Mouse (Mus musculus) spleen, adult 2 months (tissue): ENCODE results near the gene Cpsf4l. TPM values are rescaled to one million over a fixed set of nuclear protein-coding genes. Genes with fewer than 3 reads are reported as not detected.

Experiments
- DNase-seq, 2 experiments: peaks; one replicate each; pipeline versions ENCODE4 v3.0.0 to v3.0.0-alpha.2; 2012 to 2021; ENCODE audit warnings: low spot score in 2 of 2, low read depth in 1 of 2
- H3K27ac ChIP-seq: fragments of 200-500 bp; 2 replicates; pipeline ENCODE4 v1.5.1; 2012; ENCODE audit warnings: low read length, inconsistent platforms; ENCODE audit not compliant: insufficient read depth
- H3K27me3 ChIP-seq: fragments of 200-500 bp; 2 replicates; pipeline ENCODE4 v1.6.1; 2012; ENCODE audit warnings: mild to moderate bottlenecking, moderate library complexity, low read length, inconsistent platforms; ENCODE audit not compliant: control insufficient read depth, insufficient read depth
- H3K36me3 ChIP-seq: fragments of 200-500 bp; 2 replicates; pipeline ENCODE4 v1.6.1; 2012; ENCODE audit warnings: mild to moderate bottlenecking, low read length, inconsistent platforms; ENCODE audit not compliant: control insufficient read depth, insufficient read depth
- H3K4me1 ChIP-seq: fragments of 200-500 bp; 2 replicates; pipeline ENCODE4 v1.6.1; 2011; ENCODE audit warnings: inconsistent platforms; ENCODE audit not compliant: control insufficient read depth, insufficient read depth, insufficient read length
- H3K4me3 ChIP-seq: fragments of 200-500 bp; 2 replicates; pipeline ENCODE4 v1.5.1; 2011; ENCODE audit warnings: mild to moderate bottlenecking, inconsistent platforms; ENCODE audit not compliant: insufficient read depth, insufficient read length; ENCODE audit errors: extremely low read depth
- CTCF ChIP-seq: fragments of 200-500 bp; IDR thresholded peaks from 2 replicates; pipeline ENCODE4 v1.5.1; 2011; ENCODE audit warnings: mild to moderate bottlenecking, inconsistent platforms; ENCODE audit not compliant: insufficient read depth, insufficient read length, insufficient replicate concordance; ENCODE audit errors: extremely low read depth
- POLR2A ChIP-seq: fragments of 200-500 bp; IDR thresholded peaks from 2 replicates; pipeline ENCODE4 v1.6.1; 2011; ENCODE audit warnings: low read depth, low read length, inconsistent platforms
- WGBS: fragments of 180-500 bp; shearing (Covaris S2); methylation state at CpG from one replicate; pipeline ENCODE4 v1.1.7; 2018; 5-methylcytosine and 5-hydroxymethylcytosine counted together
- polyA plus RNA-seq: library from polyadenylated mRNA; depleted of rRNA; stranded (reverse); fragments of >200 nt; gene quantifications from 2 replicates; pipeline ENCODE4 v1.2.3, GENCODE M21; 2012

Gene Cpsf4l
- polyA plus RNA-seq, 1 experiment = not detected

- WGBS = 79% methylated on average over 2 of the region's 2 CpGs
- H3K4me3 ChIP-seq = no peak overlapping the region
- TF ChIP-seq POLR2A (no peak), CTCF (no peak)
- H3K4me1 ChIP-seq = 0 out of 2 replicates have a peak, but pooled peaks cover 2% of the 10 kb centered on the region
- H3K36me3 ChIP-seq = peaks cover 10% of the 10 kb centered on the region; the same call in 1 of the 2 replicates
- no peak for DNase-seq
- H3K27me3 ChIP-seq = no peaks in the 10 kb centered on the region
- no peak overlapping the region for H3K27ac ChIP-seq
Observed at GRCm38 (mm10) chr11:113676847-113677246, 33.0 kb downstream of the Cpsf4l start.

DNA sequence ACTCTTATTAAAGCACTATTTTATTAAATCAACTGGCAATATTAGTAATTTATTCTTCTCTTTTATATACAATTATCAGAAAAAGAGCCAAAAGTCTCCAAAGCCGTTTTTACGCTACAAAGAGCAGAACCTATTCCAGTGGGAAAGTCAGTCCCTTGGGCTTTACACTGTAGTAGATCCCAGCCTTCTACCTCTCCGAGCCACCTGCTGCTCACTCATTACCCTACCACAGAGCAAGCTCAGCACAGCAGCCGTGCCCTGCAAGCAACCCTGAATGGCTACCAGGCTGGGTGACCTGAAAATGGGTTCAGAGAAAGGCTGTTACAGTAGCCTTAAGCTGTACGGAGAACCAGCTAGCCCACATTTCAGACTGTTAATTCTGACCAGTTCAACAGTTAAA is 35.2 kb downstream of the Cpsf4l start:
- H3K4me1 ChIP-seq = 0 out of 2 replicates have a peak, but pooled peaks cover 2% of the 10 kb centered on the region
- 94% methylated on average over 5 of the region's 5 CpGs for WGBS
- H3K27me3 ChIP-seq = no peaks in the 10 kb centered on the region
- no peak for DNase-seq
- TF ChIP-seq POLR2A = no peak
- TF ChIP-seq CTCF = no peak
- H3K36me3 ChIP-seq = peaks cover 14% of the 10 kb centered on the region
- no peak overlapping the region for H3K27ac ChIP-seq
- no peak overlapping the region for H3K4me3 ChIP-seq

- DNase-seq = no peak
- Histone ChIP-seq H3K36me3 (peaks cover 16% of the 10 kb centered on the region), H3K4me3 (no peak overlapping the region), H3K4me1 (0 out of 2 replicates have a peak, but pooled peaks cover 2% of the 10 kb centered on the region), H3K27me3 (no peaks in the 10 kb centered on the region), H3K27ac (no peak overlapping the region)
- 92% methylated on average over 4 of the region's 4 CpGs for WGBS
- TF ChIP-seq CTCF (no peak), POLR2A (no peak)
Observed at GRCm38 (mm10) chr11:113673614-113674013, 36.2 kb downstream of the Cpsf4l start.

GRCm38 (mm10) chr11:113669711-113670110 is 40.1 kb downstream of the Cpsf4l start:
- Histone ChIP-seq H3K4me3 (no peak overlapping the region), H3K27ac (no peak overlapping the region), H3K27me3 (no peaks in the 10 kb centered on the region), H3K4me1 (peaks cover 2% of the 10 kb centered on the region; the same call in 1 of the 2 replicates), H3K36me3 (peaks cover 11% of the 10 kb centered on the region)
- WGBS = 83% methylated on average over 4 of the region's 4 CpGs
- DNase-seq = no peak
- TF ChIP-seq POLR2A (no peak), CTCF (no peak)

DNA sequence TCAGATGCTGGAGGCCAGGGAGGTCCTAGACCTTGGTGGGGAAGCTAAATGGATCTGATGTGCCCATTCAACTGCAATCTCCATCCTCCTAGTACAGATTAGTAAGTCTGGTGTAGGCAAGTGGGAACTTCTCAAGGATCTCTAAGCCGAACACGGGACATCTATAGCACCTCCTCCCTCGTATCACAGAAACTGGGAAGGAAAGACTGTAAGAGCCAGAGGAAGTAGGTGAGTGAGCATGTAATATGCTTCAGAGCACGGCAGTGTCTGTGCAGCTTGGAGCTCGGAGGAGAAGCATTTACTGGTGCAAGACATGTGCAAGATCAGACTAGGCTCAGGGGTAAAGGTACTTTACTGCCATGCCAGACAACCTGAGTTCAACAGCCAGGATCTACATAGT is 41.0 kb downstream of the Cpsf4l start:
- peaks cover 9% of the 10 kb centered on the region for H3K36me3 ChIP-seq
- H3K27ac ChIP-seq = no peak overlapping the region
- no peak for DNase-seq
- H3K4me3 ChIP-seq = no peak overlapping the region
- peaks cover 2% of the 10 kb centered on the region; the same call in 1 of the 2 replicates for H3K4me1 ChIP-seq
- no peaks in the 10 kb centered on the region for H3K27me3 ChIP-seq
- 82% methylated on average over 5 of the region's 5 CpGs for WGBS
- no peak for TF ChIP-seq CTCF
- no peak for TF ChIP-seq POLR2A

DNA sequence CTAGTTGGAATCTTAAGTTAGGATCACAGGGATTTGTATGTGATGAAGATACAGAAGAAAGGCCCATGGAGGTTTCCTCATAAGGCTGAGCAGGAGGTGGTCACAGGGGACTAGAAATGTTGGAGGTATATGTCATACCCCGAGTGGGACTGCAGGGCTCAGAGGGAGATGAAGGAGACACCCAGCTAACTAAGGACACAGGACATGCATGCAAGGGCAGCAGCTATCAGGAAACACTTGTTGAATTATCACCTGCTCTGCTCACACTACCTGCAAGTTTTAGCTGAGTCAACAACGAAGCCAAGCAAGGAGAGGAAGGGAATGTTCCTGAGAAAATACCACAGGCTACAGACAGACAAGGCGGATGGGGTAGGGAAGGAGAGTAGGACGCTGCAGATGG is 42.1 kb downstream of the Cpsf4l start:
- Histone ChIP-seq H3K27ac (no peak overlapping the region), H3K36me3 (peaks cover 13% of the 10 kb centered on the region), H3K4me1 (peaks cover 2% of the 10 kb centered on the region; the same call in 1 of the 2 replicates), H3K4me3 (no peak overlapping the region), H3K27me3 (no peaks in the 10 kb centered on the region)
- WGBS = 85% methylated on average over 4 of the region's 4 CpGs
- DNase-seq = no peak
- no peak for TF ChIP-seq CTCF
- TF ChIP-seq POLR2A = no peak

GRCm38 (mm10) chr11:113667122-113667521 is 42.7 kb downstream of the Cpsf4l start:
- TF ChIP-seq POLR2A (no peak), CTCF (no peak)
- H3K36me3 ChIP-seq = peaks cover 13% of the 10 kb centered on the region
- no peak overlapping the region for H3K4me3 ChIP-seq
- DNase-seq = no peak
- H3K27ac ChIP-seq = no peak overlapping the region
- peaks cover 2% of the 10 kb centered on the region; the same call in 1 of the 2 replicates for H3K4me1 ChIP-seq
- no peaks in the 10 kb centered on the region for H3K27me3 ChIP-seq
- 95% methylated on average over 2 of the region's 2 CpGs for WGBS
